Mouse (Mus musculus): ENCODE measurements at regions not wholly inside any gene's neighbourhood (a gene's known extent, or its start where the extent isn't known, plus 50 kb on each side); places are given as distances from the start of the nearest gene placed in this dataset.

GRCm38 (mm10) chr8:115921889-115922288, 214.3 kb upstream of the Maf start:
- no peak for DNase-seq (ENCODE audit: low read depth)

DNA sequence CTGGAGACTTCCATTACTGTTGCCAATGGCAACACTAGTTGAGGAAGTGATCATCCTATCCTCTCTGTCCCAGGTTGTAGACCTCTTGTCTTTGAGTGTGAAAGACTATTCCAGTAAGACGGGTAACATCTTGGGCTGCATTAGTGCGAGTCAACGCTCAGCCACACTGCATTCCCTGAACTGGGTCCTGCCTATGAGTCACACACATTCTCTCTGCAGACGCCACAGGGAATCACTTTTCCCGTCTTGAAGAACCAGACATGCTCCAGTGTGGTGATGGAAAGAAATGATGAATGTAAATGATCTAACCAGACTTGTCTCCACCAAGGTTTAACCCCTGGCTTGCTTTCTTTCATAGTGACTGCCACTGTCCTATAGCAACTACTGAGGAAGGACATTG, 199.1 kb upstream of the Maf start:
- DNase-seq (ENCODE audit: low read depth), result no peak

DNA sequence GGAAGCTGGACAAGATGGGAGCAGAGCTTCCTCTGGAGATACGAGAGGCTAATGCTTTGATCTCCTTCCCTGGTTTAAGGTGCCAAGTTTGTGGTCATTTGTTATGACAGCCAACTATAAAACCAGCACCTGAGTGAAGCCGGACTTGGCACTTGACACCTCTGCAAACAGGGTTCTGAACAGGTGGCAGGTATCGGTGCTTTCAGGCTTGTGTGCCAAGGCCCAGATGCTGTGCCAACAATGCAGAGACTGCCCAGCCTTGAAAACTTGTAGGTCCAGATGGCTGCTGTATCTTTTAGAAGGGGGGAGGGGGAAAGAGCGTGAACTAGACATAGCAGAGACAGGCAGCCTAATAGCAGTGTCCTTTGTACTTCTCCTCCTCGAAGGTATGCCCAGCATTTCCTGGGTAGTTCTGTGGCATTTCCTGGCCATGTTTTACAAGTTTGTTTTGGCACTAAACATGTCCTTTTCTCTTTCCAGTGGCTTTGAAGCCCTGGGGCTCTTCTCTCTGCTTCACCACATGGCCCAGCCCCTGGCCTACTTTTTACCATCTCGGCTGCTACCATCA, 196.3 kb upstream of the Maf start:
- DNase-seq (ENCODE audit: low read depth), result no peak

- no peak for DNase-seq (ENCODE audit: low read depth)
Measured at GRCm38 (mm10) chr8:115897521-115898178, 190.1 kb upstream of the Maf start.

- DNase-seq (ENCODE audit: low read depth), result no peak
Measured at GRCm38 (mm10) chr8:115897086-115897485, 189.5 kb upstream of the Maf start.

- DNase-seq (ENCODE audit: low read depth), result no peak
Measured at GRCm38 (mm10) chr8:115896066-115896465, 188.5 kb upstream of the Maf start.

DNA sequence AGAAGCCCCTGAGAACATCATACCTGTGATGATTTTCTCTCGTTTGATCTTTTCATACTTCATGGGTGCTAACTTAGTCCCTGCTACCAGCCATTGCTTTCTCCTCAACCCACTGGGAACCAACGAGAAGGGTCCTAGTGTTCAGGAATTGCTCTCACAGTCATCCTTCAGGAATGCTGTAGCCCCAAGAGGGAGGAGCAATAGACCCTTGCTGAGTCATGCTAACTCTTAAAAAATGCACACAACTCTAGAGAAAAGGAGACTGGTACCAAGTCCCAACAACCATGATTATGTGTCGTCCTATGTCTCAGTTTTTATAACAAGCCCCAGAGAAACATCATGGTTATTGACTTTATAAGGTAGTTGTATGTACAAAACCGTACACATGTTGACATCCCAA, 180.7 kb upstream of the Maf start:
- DNase-seq (ENCODE audit: low read depth), result no peak

DNA sequence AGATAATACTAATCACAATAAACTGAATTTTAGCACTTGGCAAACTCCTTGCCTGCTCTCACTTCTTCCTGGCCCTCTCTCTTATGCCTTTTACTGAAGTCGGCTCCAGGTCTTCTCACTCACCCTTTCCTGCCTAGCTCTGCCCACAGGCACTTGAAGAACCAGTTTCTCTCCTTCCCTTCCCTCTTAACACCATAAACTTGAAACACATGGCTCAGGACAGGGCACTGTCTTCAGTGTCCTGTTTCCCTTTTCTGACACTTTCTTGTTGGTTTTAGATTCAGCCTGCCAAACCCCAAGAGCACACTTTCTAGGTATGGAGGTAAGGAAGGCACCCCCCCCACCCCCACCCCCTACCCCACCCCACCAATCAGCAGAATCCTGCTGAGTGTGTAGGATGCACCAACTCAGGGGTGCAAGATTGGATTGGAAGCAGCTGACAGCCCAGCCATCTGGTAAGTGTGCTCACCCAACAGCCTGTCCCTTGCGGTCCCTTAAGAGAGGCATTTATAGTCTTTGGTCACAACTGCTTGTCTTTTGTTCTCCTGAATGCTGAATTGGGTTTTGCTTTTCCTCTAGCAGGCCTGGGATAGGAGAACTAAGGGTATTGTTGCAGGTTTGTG, 177.6 kb upstream of the Maf start:
- no peak for DNase-seq (ENCODE audit: low read depth)

DNA sequence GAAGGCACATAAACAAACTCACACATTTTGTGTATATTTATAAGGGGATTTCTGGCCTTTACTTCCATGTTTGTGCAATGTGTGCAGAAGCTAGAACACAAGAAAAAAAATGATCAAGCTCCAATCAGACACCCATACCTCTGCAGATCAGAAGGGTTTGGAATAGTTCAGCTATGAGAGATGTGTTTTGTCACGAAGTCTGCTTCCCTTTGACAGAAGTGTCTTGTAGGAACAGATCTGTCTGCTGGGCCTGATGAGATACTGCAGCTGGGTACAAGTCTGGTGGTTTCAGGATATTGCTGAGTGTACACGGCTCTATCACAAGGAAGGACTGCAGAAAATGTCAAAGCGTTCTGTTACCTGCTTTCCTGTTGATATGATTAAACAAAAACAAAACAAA, 176.2 kb upstream of the Maf start:
- DNase-seq (ENCODE audit: low read depth), result no peak

DNA sequence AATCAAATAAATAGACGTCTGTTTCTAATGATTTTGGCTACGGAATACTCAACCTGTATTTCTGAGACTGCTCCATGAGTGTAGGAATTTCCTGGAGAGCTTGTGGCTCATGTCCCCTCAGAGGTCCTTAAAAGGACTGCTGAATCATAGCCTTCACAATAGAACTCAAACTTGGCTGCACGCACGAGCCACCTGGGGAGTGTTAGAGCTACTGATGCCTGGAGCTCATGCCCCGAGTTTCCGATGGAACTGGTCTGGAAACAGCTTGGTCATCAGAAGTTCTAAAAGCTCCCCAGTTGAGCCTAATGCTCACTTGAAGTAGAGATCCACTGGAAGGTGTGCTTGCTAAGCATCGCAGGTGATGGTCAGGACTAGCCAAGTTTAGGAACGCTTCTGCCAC, 174.3 kb upstream of the Maf start:
- no peak for DNase-seq (ENCODE audit: low read depth)

DNA sequence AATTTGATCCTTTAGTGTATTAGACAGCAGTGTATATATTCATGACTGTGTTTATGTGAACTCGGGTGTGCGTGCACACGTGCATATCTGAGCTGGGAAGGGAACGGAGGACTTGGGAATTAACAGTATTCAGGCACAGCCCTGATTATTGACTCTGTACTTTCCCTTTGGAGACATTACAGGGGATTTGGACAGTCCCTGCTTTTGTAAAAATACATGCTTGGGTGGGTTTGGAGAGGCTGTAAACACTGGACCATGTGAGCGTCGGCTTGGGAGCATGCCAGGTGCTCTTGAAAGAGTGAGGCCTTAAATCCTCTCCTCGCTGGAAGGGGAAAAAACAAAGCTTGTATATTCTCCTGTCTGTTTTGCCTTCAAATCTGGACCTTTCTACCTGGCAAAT, 167.2 kb upstream of the Maf start:
- no peak for DNase-seq (ENCODE audit: low read depth)

DNA sequence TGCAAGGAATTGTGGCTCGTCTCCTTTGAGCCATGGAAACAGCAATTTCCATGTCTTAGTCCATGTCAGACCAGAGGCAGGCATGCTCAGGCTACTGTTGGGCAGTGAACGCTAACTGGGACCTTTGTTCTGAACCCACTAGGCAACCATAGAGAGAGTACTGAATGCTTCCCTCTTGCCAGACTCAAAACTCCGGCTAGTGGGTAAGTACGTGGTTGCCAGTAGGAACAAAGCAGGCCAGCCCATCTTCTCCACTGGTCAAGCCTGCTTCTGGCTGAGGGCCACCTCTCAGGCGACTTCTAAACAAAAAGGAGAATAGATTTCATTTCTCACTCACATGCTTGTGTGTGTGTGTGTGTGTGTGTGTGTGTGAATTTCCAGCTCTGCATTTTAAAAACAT, 163.8 kb upstream of the Maf start:
- no peak for DNase-seq (ENCODE audit: low read depth)

DNA sequence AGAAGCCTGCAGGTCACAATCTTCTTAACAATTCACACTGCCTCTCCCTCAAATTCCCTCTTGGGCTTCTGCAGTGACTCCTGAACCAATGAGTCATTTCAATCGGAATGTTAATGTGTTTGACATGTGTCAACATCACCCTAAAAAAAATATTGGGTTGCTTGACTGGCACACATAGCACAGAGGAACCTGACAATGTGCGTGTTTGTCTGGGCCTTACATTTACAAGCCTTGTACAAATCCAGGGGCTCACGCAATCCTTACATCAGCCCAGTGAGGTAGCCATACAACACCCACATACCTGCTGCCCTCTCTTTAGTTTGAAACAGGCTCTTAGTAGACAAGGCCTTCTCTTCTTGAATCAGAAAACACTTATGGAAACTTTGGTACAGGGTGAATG, 153.8 kb upstream of the Maf start:
- DNase-seq (ENCODE audit: low read depth), result no peak

GRCm38 (mm10) chr8:115859406-115859805, 151.8 kb upstream of the Maf start:
- DNase-seq (ENCODE audit: low read depth), result no peak

- no peak for DNase-seq (ENCODE audit: low read depth)
Measured at GRCm38 (mm10) chr8:115856816-115857215, 149.2 kb upstream of the Maf start.

GRCm38 (mm10) chr8:115855934-115856629, 148.5 kb upstream of the Maf start:
- no peak for DNase-seq (ENCODE audit: low read depth)

DNA sequence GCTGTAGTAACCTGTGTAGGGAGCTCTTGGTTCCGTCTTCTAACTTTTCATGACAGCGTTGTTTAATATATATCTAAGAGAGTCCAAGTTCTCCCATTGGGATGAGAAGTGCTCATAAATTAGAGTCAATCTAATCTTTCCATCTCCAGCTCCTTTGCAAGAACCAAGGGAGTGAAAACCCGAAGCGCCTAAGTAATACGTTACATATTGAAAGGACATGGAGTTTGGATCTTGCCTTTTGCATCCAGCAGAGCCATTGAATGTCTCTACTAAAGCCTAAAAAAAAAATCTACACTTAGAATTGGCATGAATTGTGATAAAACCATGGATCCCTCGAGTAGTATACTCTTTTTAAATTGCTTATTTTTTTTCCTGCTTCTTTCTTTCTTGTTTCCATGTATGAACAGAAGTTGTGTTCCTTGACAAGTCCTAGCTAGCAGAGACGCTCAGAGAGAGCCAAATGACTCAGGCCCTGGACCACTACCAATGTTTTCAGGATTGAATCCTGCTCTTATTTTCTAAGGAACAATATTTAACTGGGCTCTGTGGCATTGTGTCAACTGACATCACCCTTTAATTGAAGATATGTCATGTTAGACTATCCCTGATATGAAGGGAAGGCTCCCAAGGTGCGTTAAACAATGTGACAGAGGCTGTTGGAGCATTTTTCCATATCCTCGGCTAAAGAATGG, 146.8 kb upstream of the Maf start:
- no peak for DNase-seq (ENCODE audit: low read depth)

- no peak for DNase-seq (ENCODE audit: low read depth)
Measured at GRCm38 (mm10) chr8:115850552-115850951, 143.0 kb upstream of the Maf start.

DNA sequence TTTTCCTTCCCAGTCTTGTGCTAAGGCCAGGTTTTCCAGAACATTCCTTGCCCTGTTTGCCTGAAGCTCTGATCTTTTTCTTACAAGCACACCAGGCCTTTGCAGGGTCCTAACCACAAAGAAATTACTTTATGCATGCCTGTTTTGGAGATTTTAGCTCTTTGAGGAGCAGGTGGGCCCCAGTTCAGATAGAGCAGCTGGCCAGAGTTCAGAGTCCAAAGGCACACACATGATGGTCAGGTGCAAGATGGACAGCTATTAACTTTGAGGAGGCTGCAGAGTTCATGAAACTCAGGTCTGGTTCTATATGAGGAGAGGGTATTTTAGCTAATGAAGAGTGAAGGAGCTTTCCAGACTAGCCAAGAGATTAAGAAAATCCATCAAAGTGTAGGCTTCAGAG, 125.8 kb upstream of the Maf start:
- no peak for DNase-seq (ENCODE audit: low read depth)

GRCm38 (mm10) chr8:115831675-115832074, 124.1 kb upstream of the Maf start:
- DNase-seq (ENCODE audit: low read depth), result no peak

- DNase-seq (ENCODE audit: low read depth), result no peak
Measured at GRCm38 (mm10) chr8:115830012-115830662, 122.5 kb upstream of the Maf start.

DNA sequence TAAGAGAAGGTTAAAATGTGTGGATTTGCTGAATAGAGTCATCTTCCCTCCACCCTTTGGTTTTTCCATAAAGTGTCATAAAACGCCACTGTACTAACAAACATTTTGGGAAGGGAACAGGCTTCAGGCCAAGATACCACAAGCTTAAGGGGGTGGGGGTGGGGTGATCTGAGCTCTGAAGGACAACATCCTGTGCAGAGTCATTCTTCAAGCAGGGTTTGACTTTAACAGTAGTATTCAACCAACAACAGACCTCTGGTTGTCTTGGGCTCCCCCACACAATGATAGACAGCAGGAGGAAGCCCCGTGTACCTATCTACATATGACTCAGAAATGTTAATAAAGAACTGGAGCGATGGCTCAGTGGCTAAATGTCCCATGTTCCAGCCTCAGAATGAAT, 118.9 kb upstream of the Maf start:
- DNase-seq (ENCODE audit: low read depth), result no peak
